Mouse (Mus musculus) intestine, embryonic 15.5 days (tissue): Measurements from ENCODE around the gene Etnk1. TPM values are rescaled to one million over a fixed set of nuclear protein-coding genes. Genes with fewer than 3 reads are reported as not detected.

ENCODE experiments used
- ATAC-seq: fragments of 200-750 bp; cut with Nextera tagmentation; 2 replicates; pipeline ENCODE4 v1.8.0; 2017; ENCODE audit warnings: moderate TSS enrichment, moderate library complexity
- H3K27ac ChIP-seq: fragments of 300-500 bp; sonication (generic); 2 replicates; pipeline ENCODE4 v1.5.1; 2015; ENCODE audit warnings: mild to moderate bottlenecking, inconsistent platforms
- H3K27me3 ChIP-seq: fragments of 300-500 bp; sonication (generic); replicated peaks from 2 replicates; pipeline ENCODE4 v1.6.1; 2015; ENCODE audit warnings: inconsistent platforms
- H3K36me3 ChIP-seq: fragments of 300-500 bp; sonication (generic); 2 replicates; pipeline ENCODE4 v1.6.1; 2015; ENCODE audit warnings: inconsistent platforms
- H3K4me1 ChIP-seq: fragments of 300-500 bp; sonication (generic); replicated peaks from 2 replicates; pipeline ENCODE4 v1.6.1; 2015; ENCODE audit warnings: inconsistent platforms
- H3K4me2 ChIP-seq: fragments of 300-500 bp; sonication (generic); replicated peaks from 2 replicates; pipeline ENCODE4 v1.6.1; 2015; ENCODE audit warnings: mild to moderate bottlenecking, inconsistent platforms
- H3K4me3 ChIP-seq: fragments of 300-500 bp; sonication (generic); replicated peaks from 2 replicates; pipeline ENCODE4 v1.5.1; 2015; ENCODE audit warnings: inconsistent platforms
- H3K9ac ChIP-seq: fragments of 300-500 bp; sonication (generic); 2 replicates; pipeline ENCODE4 v1.6.1; 2015; ENCODE audit warnings: inconsistent platforms
- H3K9me3 ChIP-seq: fragments of 300-500 bp; sonication (generic); 2 replicates; pipeline ENCODE4 v1.6.1; 2016; ENCODE audit warnings: inconsistent platforms
- WGBS: fragments of 180-500 bp; shearing (Covaris S2); methylation state at CpG from one replicate; pipeline ENCODE4 v1.1.7; 2015; 5-methylcytosine and 5-hydroxymethylcytosine counted together
- polyA plus RNA-seq: library from polyadenylated mRNA; unstranded; fragments of >200 nt; fragmentation: Nextera tagmentation; extraction: Ambion mirVana; gene quantifications from 2 replicates; pipeline ENCODE4 v1.2.1, GENCODE M21; 2015

The Etnk1 gene
- polyA plus RNA-seq, 1 experiment from 2014 or later = 17.9 TPM

- Histone ChIP-seq H3K27me3 (no peaks in the 10 kb centered on the region), H3K4me2 (no peak overlapping the region), H3K9ac (no peak overlapping the region), H3K36me3 (no peaks in the 10 kb centered on the region), H3K4me1 (no peaks in the 10 kb centered on the region), H3K27ac (no peak overlapping the region), H3K9me3 (no peaks in the 10 kb centered on the region), H3K4me3 (no peak overlapping the region)
- WGBS = 82% methylated on average over 9 of the region's 9 CpGs
- no peak for ATAC-seq
These were observed 9.6 kb downstream of the Etnk1 start for GRCm38 (mm10) chr6:143176591-143176990.

GRCm38 (mm10) chr6:143179181-143179580 lies 12.2 kb downstream of the Etnk1 start:
- H3K9me3 ChIP-seq = no peaks in the 10 kb centered on the region
- 80% methylated on average over 4 of the region's 4 CpGs for WGBS
- H3K4me3 ChIP-seq = no peak overlapping the region
- no peak overlapping the region for H3K4me2 ChIP-seq
- 0 out of 2 replicates have a peak, but pooled peaks cover 9% of the 10 kb centered on the region for H3K36me3 ChIP-seq
- no peaks in the 10 kb centered on the region for H3K4me1 ChIP-seq
- ATAC-seq = no peak
- H3K27ac ChIP-seq = no peak overlapping the region
- H3K27me3 ChIP-seq = no peaks in the 10 kb centered on the region
- no peak overlapping the region for H3K9ac ChIP-seq

GRCm38 (mm10) chr6:143179733-143180132 lies 12.7 kb downstream of the Etnk1 start:
- Histone ChIP-seq H3K36me3 (0 out of 2 replicates have a peak, but pooled peaks cover 9% of the 10 kb centered on the region), H3K4me1 (no peaks in the 10 kb centered on the region), H3K4me3 (no peak overlapping the region), H3K27me3 (no peaks in the 10 kb centered on the region), H3K9ac (no peak overlapping the region), H3K9me3 (no peaks in the 10 kb centered on the region), H3K27ac (no peak overlapping the region), H3K4me2 (no peak overlapping the region)
- WGBS = 70% methylated on average over 2 of the region's 2 CpGs
- no peak for ATAC-seq

- no peak overlapping the region for H3K4me2 ChIP-seq
- 0 out of 2 replicates have a peak, but pooled peaks cover 9% of the 10 kb centered on the region for H3K36me3 ChIP-seq
- ATAC-seq = no peak
- no peak overlapping the region for H3K9ac ChIP-seq
- WGBS = 78% methylated on average over 14 of the region's 14 CpGs
- no peak overlapping the region for H3K27ac ChIP-seq
- no peaks in the 10 kb centered on the region for H3K4me1 ChIP-seq
- no peaks in the 10 kb centered on the region for H3K9me3 ChIP-seq
- H3K27me3 ChIP-seq = no peaks in the 10 kb centered on the region
- no peak overlapping the region for H3K4me3 ChIP-seq
These were observed 13.5 kb downstream of the Etnk1 start for GRCm38 (mm10) chr6:143180511-143180910.

- Histone ChIP-seq H3K27ac (no peak overlapping the region), H3K36me3 (0 out of 2 replicates have a peak, but pooled peaks cover 9% of the 10 kb centered on the region), H3K4me3 (no peak overlapping the region), H3K27me3 (no peaks in the 10 kb centered on the region), H3K9me3 (no peaks in the 10 kb centered on the region), H3K4me2 (no peak overlapping the region), H3K9ac (no peak overlapping the region), H3K4me1 (no peaks in the 10 kb centered on the region)
- WGBS = 76% methylated on average over 3 of the region's 3 CpGs
- ATAC-seq = no peak
These were observed 17.1 kb downstream of the Etnk1 start for GRCm38 (mm10) chr6:143184099-143184498.

GRCm38 (mm10) chr6:143184745-143185144 lies 17.7 kb downstream of the Etnk1 start:
- Histone ChIP-seq H3K4me1 (no peaks in the 10 kb centered on the region), H3K27ac (no peak overlapping the region), H3K4me3 (no peak overlapping the region), H3K36me3 (0 out of 2 replicates have a peak, but pooled peaks cover 9% of the 10 kb centered on the region), H3K9ac (no peak overlapping the region), H3K4me2 (no peak overlapping the region), H3K27me3 (no peaks in the 10 kb centered on the region), H3K9me3 (no peaks in the 10 kb centered on the region)
- 68% methylated on average over 5 of the region's 5 CpGs for WGBS
- ATAC-seq = no peak

GRCm38 (mm10) chr6:143190838-143191476 lies 23.9 kb downstream of the Etnk1 start:
- Histone ChIP-seq H3K27ac (no peak overlapping the region), H3K36me3 (no peaks in the 10 kb centered on the region), H3K9ac (no peak overlapping the region), H3K4me2 (no peak overlapping the region), H3K4me3 (no peak overlapping the region), H3K9me3 (no peaks in the 10 kb centered on the region), H3K4me1 (no peaks in the 10 kb centered on the region), H3K27me3 (no peaks in the 10 kb centered on the region)
- 42% methylated on average over 7 of the region's 7 CpGs for WGBS
- no peak for ATAC-seq

GRCm38 (mm10) chr6:143191477-143192098 lies 24.6 kb downstream of the Etnk1 start:
- H3K9ac ChIP-seq = no peak overlapping the region
- no peak for ATAC-seq
- H3K4me1 ChIP-seq = no peaks in the 10 kb centered on the region
- no peaks in the 10 kb centered on the region for H3K27me3 ChIP-seq
- WGBS = 64% methylated on average over 9 of the region's 9 CpGs
- no peak overlapping the region for H3K4me3 ChIP-seq
- peaks cover 2% of the 10 kb centered on the region for H3K36me3 ChIP-seq
- no peak overlapping the region for H3K4me2 ChIP-seq
- no peaks in the 10 kb centered on the region for H3K9me3 ChIP-seq
- H3K27ac ChIP-seq = no peak overlapping the region

- 77% methylated on average over 8 of the region's 8 CpGs for WGBS
- Histone ChIP-seq H3K9me3 (no peaks in the 10 kb centered on the region), H3K4me2 (no peak overlapping the region), H3K27ac (no peak overlapping the region), H3K27me3 (no peaks in the 10 kb centered on the region), H3K4me3 (no peak overlapping the region), H3K9ac (no peak overlapping the region), H3K36me3 (peaks cover 9% of the 10 kb centered on the region), H3K4me1 (no peaks in the 10 kb centered on the region)
- no peak for ATAC-seq
These were observed 25.7 kb downstream of the Etnk1 start for GRCm38 (mm10) chr6:143192709-143193108.

- Histone ChIP-seq H3K27me3 (no peaks in the 10 kb centered on the region), H3K4me3 (no peak overlapping the region), H3K36me3 (peaks cover 11% of the 10 kb centered on the region), H3K4me2 (no peak overlapping the region), H3K27ac (no peak overlapping the region), H3K9me3 (no peaks in the 10 kb centered on the region), H3K4me1 (no peaks in the 10 kb centered on the region), H3K9ac (no peak overlapping the region)
- 74% methylated on average over 10 of the region's 10 CpGs for WGBS
- no peak for ATAC-seq
These were observed 26.1 kb downstream of the Etnk1 start for GRCm38 (mm10) chr6:143193166-143193565.

- ATAC-seq = no peak
- Histone ChIP-seq H3K4me2 (no peak overlapping the region), H3K27ac (no peak overlapping the region), H3K27me3 (no peaks in the 10 kb centered on the region), H3K36me3 (peaks cover 15% of the 10 kb centered on the region), H3K9me3 (no peaks in the 10 kb centered on the region), H3K4me1 (no peaks in the 10 kb centered on the region), H3K9ac (no peak overlapping the region), H3K4me3 (no peak overlapping the region)
- WGBS = 95% methylated on average over 6 of the region's 6 CpGs
These were observed 26.6 kb downstream of the Etnk1 start for GRCm38 (mm10) chr6:143193641-143194040.

GRCm38 (mm10) chr6:143197053-143197452 lies 30.0 kb downstream of the Etnk1 start:
- no peak for ATAC-seq
- Histone ChIP-seq H3K9me3 (no peaks in the 10 kb centered on the region), H3K4me1 (no peaks in the 10 kb centered on the region), H3K27ac (no peak overlapping the region), H3K36me3 (peaks cover 21% of the 10 kb centered on the region), H3K4me3 (no peak overlapping the region), H3K4me2 (no peak overlapping the region), H3K27me3 (no peaks in the 10 kb centered on the region), H3K9ac (no peak overlapping the region)
- 85% methylated on average over 13 of the region's 13 CpGs for WGBS

GRCm38 (mm10) chr6:143198421-143198820 lies 31.4 kb downstream of the Etnk1 start:
- peaks cover 21% of the 10 kb centered on the region for H3K36me3 ChIP-seq
- H3K9ac ChIP-seq = no peak overlapping the region
- H3K4me3 ChIP-seq = no peak overlapping the region
- no peaks in the 10 kb centered on the region for H3K27me3 ChIP-seq
- ATAC-seq = no peak
- 91% methylated on average over 7 of the region's 7 CpGs for WGBS
- H3K4me1 ChIP-seq = no peaks in the 10 kb centered on the region
- H3K27ac ChIP-seq = no peak overlapping the region
- no peak overlapping the region for H3K4me2 ChIP-seq
- no peaks in the 10 kb centered on the region for H3K9me3 ChIP-seq
